Mouse (Mus musculus): ENCODE results near the gene Dock4.

Gene Dock4

DNA sequence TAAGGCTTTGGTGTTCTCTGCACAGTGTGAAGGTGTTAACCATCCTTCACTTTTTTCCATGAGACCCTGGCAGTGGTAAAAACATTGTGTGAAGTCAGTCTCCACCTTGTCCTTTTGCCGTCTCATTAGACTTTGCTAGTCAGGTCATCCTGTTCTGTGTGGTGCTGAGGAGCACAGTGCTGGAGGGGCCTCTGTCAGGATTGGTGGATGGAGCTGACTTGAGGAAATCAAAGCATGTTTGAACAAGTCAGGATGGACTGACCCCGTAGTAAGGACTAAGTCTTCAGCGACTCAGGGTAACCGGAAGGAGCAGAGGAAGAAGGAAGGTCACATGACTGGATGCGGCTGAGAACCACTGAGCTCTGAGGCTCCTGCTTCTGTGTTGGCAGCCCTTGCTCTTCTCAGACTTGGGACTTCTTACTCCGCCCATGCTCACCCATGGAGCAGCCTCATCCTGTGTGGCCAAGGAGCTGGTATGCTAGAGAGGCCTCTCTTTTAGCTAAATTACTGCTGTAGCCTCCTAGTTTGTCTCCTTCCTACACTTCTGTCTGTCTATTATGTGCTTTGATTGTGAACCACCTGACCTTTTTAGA is 14.0 kb downstream of the Dock4 start:
- in situ Hi-C loops (cut with MboI, MseI): loop anchor here (10.0 kb wide), 1 partner anchor 205 kb away; no protein-coding TSS in a partner anchor

DNA sequence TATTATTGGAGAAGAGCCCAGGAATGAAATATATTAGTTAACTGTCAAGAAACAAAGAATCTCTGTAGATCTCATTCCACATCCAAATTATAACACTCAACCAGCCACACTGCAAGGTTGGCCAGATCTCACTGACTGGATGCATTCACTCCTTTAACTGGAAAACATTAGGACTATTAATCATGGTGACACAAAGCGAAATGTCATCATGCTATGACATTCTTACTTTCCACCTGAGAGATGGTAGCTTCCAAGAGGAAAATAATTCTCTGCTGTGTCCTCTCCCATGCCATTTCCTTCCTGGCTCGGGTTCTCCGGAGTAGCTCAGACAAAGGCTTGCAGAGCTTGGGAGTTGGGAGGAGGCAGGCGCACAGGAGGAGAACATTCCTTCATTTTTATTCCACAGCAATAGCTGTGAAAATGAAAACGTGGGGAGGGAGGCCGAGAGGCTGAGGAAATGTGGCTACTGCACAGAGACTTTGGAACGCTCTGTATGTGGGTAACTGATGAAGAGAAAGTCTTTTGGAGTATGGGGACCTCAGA is 17.0 kb downstream of the Dock4 start:
- in situ Hi-C loops (cut with MboI, MseI): no loop called here

DNA sequence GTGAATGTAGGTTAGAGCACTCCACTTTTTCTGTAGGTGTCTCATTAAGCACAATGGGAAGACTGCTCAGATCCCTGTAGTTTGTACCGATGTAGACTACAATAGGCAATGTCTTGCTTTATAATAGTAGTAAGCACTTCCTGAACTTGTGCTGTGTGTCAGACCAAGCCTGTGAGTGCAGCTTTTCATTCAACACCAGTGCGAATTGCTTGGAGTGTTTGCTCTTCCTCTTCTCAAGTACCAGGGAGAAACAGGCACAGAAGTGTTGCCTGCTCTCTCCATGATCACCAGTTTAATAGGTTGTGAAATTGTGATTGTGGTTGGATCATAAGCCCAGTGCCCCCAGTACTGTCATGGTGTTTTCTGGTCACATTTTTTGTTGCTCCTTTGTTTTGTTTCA is 18.1 kb downstream of the Dock4 start:
- in situ Hi-C loops (cut with MboI, MseI): no loop called here

- in situ Hi-C loops (cut with MboI, MseI): no loop called here
Measured at GRCm38 (mm10) chr12:40464282-40464681, 18.5 kb downstream of the Dock4 start.

- in situ Hi-C loops (cut with MboI, MseI): no loop called here
Measured at GRCm38 (mm10) chr12:40468235-40468634, 22.5 kb downstream of the Dock4 start.

GRCm38 (mm10) chr12:40469009-40469408 is 23.3 kb downstream of the Dock4 start:
- in situ Hi-C loops (cut with MboI, MseI): no loop called here

DNA sequence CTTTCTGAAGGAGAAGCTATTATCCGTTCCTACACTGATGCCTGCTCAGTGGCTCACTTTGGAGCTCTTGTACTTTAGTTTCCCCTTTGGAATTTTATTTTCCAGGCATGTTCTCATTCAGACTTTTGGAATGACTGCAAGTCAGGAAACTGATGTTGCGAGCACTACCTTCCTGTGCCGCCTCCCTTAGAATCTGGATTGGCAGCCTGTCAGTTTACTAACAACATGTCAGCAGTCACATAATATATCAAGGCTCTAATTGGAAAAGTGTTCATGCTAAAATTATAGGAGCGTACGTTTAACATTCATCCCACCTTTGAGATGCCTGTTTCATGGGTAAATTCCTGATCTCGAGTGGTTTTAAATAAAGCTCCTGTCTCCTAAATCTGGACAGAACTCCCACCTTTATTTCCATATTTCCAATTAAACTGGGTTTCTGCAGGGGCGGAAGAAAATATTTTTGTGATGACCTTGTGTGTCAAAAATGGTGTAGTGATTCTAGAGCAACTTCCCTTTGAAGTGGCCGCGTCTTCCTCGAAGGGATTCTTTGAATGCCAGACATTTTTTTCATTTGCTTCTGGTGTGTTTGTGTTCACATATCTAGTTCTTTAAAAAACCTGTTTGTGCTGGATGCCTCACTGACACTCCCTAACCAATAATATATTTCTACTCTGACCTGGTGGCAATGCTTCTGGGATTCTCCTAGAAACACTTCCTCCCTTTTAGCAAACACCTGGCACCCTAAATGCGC is 26.1 kb downstream of the Dock4 start:
- in situ Hi-C loops (cut with MboI, MseI): no loop called here

DNA sequence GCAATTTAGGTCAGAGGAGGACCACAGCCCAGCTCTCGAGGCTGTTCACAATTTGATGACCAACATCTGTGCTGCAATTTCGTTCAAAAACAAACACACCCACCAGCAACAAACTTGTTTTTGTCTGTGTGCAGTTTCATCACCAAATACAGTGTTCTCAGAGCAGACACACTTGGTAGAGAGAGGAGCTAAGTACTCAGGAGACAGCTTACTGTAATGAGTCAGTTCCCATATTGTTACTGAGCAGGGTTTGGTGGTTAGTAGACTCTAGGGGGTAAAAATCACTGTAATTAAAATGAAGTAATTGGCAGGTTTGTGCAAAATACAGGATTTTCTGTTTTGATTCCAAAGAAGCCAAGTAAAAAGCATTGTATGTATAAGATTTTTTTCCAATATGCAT is 28.0 kb downstream of the Dock4 start:
- in situ Hi-C loops (cut with MboI, MseI): no loop called here

DNA sequence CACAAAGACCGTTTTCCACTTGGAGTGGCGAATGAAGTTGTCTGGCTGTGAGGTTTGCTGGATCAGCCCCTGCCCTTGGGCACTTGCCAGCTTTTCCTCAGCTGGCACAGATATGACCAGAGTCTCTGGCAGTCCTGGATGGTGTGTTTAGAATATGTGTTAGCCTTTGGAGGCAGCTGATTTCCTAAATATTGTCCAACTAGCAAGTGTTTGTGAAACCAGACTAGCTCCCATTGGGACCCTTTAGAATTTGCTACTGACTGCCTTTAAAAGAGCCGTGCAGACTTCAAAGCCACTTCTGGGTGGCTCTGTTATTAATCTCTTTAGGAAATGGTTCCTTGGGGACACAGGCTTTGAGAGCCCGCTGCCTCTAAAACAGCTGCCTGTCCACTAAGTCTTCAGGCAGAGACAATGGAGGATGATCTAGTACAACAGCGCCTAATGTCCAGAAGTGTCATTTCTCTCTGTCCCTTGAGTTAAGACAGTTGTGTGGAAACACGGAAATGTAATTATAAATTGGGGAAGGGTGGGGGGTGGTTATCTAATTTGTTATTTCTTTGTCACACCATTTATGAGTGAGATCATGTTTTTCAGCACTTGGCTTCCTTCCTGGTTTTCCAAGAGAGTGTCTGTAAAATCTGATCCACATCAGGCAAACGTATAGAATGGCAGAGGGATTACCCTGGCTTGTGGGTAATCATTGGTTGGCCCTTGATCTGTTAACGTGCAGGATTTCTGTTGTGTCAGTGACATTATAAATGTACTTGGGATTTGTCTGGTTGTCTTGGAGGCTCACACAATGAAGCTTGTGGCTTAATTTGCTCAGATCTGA is 32.1 kb downstream of the Dock4 start:
- in situ Hi-C loops (cut with MboI, MseI): no loop called here

- in situ Hi-C loops (cut with MboI, MseI): no loop called here
Measured at GRCm38 (mm10) chr12:40484224-40484623, 38.5 kb downstream of the Dock4 start.

- in situ Hi-C loops (cut with MboI, MseI): no loop called here
Measured at GRCm38 (mm10) chr12:40485210-40485609, 39.5 kb downstream of the Dock4 start.

GRCm38 (mm10) chr12:40486047-40486837 is 40.5 kb downstream of the Dock4 start:
- in situ Hi-C loops (cut with MboI, MseI): no loop called here

DNA sequence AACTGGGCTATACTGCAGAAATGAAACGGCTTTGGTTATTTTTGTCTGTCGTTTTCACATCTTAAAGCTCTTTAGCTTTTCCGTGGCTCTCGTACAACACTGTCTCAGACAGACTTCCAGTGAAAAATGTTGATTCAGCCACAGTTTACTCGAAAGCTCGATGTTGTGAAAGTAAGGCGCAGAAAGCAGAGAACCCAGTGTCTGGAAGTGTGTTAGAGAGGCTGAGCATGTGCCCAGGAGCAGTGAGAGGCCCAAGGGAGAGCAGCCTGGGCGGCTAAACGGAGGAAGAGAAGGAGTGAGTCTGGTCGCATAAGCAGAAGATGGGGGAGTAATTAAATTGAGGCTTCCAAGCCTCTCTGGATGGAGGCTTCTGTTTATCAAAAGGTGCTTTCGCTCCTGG is 50.6 kb downstream of the Dock4 start:
- in situ Hi-C loops (cut with MboI, MseI): no loop called here

- in situ Hi-C loops (cut with MboI, MseI): no loop called here
Measured at GRCm38 (mm10) chr12:40497806-40498205, 52.1 kb downstream of the Dock4 start.

DNA sequence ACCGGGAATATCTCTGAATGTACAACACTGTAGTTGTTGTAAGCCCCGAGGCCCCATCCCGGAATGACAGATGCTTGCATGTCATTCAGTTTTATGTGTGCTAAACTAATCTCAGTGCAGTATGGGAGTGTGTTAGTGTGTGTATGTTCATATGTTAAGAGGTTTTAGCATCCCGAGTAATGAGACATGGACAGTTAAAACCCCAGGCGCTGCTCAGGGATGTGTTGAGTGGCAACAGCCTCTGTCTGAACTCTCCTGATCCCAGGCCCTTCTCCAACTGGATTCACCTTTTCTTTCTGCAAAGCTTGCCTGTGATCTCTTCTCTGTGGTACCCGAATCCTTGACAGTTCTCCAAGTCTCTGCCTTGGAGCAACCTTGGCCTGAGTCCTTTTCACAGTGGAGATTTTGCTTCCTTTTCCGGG is 52.5 kb downstream of the Dock4 start:
- in situ Hi-C loops (cut with MboI, MseI): no loop called here

DNA sequence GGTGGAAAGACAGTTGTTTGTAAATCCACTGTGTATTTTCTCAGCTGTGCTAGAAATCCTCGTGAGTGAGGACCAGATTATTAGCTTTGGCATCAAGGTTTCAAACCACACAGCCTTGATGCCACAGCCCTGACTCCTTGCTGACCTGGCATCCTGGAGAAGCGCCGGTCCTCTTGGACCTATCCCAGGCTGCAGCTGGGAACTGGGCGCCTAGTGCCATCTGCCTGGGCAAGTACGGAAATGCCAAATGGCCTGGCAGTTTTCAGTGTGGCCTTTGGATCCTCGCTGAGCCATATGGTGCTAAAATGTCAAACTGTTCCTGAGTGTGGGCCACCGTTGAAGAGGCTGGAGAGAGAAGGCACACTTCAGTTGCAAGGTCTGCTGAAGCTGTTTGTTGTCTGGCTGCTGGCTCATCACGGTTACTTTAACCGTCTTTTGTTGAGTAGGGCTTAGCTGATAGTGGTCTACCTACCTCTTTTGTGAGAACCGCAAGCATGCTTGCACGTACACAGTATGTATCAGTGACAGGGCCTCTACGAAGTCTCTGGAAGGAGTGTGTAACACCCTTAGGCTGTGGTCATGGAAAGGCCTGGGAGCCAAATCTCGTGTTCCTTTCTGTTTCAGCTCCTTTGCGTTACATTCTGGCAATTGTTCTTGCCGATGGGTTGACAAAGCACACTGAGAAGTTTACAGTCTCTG is 53.3 kb downstream of the Dock4 start:
- in situ Hi-C loops (cut with MboI, MseI): no loop called here

- in situ Hi-C loops (cut with MboI, MseI): no loop called here
Measured at GRCm38 (mm10) chr12:40499627-40500329, 54.0 kb downstream of the Dock4 start.

DNA sequence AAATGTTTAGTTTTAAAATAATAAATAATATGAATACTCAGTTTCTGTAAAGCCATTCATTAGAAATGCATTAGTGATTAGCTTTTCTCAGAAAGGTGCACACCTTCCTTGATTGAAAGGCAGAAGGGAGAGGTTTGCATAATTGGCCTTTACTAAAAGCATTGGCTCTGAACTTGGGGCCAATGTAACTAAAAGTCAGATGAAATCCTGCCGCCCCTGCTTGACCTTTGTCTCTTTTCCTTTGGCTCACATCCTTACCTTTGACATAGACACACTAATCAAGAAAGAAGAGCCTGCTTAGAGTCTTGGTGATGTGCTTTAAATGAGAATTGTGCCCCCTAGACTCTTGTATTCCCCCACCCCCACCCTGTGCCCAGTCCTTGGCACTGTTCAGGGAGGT is 55.4 kb downstream of the Dock4 start:
- in situ Hi-C loops (cut with MboI, MseI): no loop called here

DNA sequence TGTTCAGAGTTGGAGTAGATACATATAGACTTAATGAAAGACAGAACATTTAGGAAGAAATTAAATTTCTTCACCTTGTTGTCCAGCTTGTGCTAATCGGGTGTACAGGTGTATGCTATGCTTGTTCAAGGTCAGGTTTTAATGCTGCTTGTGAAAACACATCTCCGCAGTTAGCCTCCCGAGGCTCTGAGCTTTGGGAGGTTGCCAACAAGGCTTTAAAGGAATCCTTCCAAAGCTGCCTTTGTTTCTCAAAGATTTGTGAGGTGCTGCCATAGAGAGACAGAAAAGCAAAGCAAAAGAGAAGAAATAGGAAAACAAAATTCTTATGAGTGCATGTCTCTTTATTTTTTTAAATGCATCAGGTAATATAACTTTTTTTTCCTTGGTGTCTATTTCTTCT is 57.8 kb downstream of the Dock4 start:
- in situ Hi-C loops (cut with MboI, MseI): no loop called here

DNA sequence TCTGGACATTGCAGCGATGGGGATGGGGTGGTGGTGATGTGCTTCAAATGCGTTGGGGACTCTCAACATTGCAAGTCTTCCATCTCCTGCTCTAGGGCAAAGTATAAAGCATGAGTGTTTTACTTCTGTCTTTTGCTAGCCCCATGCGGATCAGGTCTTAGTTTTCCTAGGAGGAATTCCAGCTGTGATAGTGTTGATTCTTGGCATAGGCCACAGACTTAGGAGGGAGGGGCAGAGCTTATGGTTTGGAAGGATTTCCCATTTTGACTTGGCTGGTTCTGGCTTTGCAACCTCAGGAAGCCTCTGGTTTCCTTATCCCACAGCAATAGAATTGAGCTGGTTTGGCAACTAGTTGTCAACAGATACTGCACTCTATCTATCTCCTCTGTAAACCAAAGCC is 58.9 kb downstream of the Dock4 start:
- in situ Hi-C loops (cut with MboI, MseI): no loop called here

Data from regulatory T cell (primary cell).